In genomic region chr7:30586455-30587020, GRCm38 (mm10) we compare ENCODE assay signal across 8 mouse cellular contexts. TPM values are rescaled to one million over a fixed set of nuclear protein-coding genes. Genes with fewer than 3 reads are reported as not detected.
DNase-seq lines count a peak whose midpoint lies in the region; ATAC-seq and TF ChIP-seq lines count a peak whose summit lies in the region.

No protein-coding gene starts in this region.

- ATAC-seq in heart, embryonic 13.5 days (ENCODE audit: extremely low read depth, insufficient number of reproducible peaks, low FRiP score, low TSS enrichment): no peak
- no peak for ATAC-seq in hindbrain, embryonic 11.5 days (ENCODE audit: low FRiP score)
- no peak for ATAC-seq in midbrain, embryonic 12.5 days (ENCODE audit: low FRiP score, low read depth)
- ATAC-seq in erythroid progenitor cell, adult 5-6 weeks (replicated peaks; ENCODE audit: low FRiP score, poor library complexity, severe bottlenecking): no peak

- intact Hi-C loops in left cerebral cortex, adult 2 months (cut with DNase I): loop anchor here (5.0 to 10.0 kb wide), 4 partner anchors 41 to 371 kb away; partner anchors contain the start of genes Cox6b1, Ffar1, Tmem147 and Usf2

- no peak for DNase-seq in heart, adult 8-10 months (ENCODE audit: low spot score)
- no peak for DNase-seq in hindbrain, embryonic 11.5 days (ENCODE audit: low spot score)
- no peak for DNase-seq in left cerebral cortex, adult 2 months (ENCODE audit: extremely low spot score in 1 of 2, low spot score in 2 of 2)
- no peak for DNase-seq in layer of hippocampus, adult 9-10 months (ENCODE audit: low spot score)

- 89% methylated on average over 28 of the region's 28 CpGs for WGBS in heart, embryonic 13.5 days
- WGBS in hindbrain, embryonic 11.5 days: 93% methylated on average over 27 of the region's 28 CpGs
- 89% methylated on average over 28 of the region's 28 CpGs for WGBS in midbrain, embryonic 12.5 days

- no peaks in the 10 kb centered on the region for H3K9me3 ChIP-seq in heart, embryonic 13.5 days
- no peaks in the 10 kb centered on the region for H3K9me3 ChIP-seq in hindbrain, embryonic 11.5 days (ENCODE audit: control insufficient read depth, low read length)
- no peaks in the 10 kb centered on the region for H3K9me3 ChIP-seq in midbrain, embryonic 12.5 days

- no peak overlapping the region for H3K27ac ChIP-seq in heart, embryonic 13.5 days (replicated peaks)
- no peak overlapping the region for H3K27ac ChIP-seq in brown adipose tissue, adult 24 weeks (replicated peaks; ENCODE audit: low read depth, low read length)
- no peak overlapping the region for H3K27ac ChIP-seq in hindbrain, embryonic 11.5 days (ENCODE audit: low read depth, low read length)
- no peak overlapping the region for H3K27ac ChIP-seq in midbrain, embryonic 12.5 days (replicated peaks)
- no peak overlapping the region for H3K27ac ChIP-seq in left cerebral cortex, adult 2 months

- peaks cover 54% of the 10 kb centered on the region for H3K36me3 ChIP-seq in heart, embryonic 13.5 days
- peaks cover 13% of the 10 kb centered on the region; the same call in 1 of the 2 replicates for H3K36me3 ChIP-seq in hindbrain, embryonic 11.5 days (ENCODE audit: control insufficient read depth, insufficient read depth, low read length)
- H3K36me3 ChIP-seq in midbrain, embryonic 12.5 days: peaks cover 54% of the 10 kb centered on the region

- peak overlapping the region; percentile 96 for H3K9ac ChIP-seq in heart, embryonic 13.5 days
- H3K9ac ChIP-seq in hindbrain, embryonic 11.5 days (ENCODE audit: low read depth, low read length): no peak overlapping the region
- no peak overlapping the region for H3K9ac ChIP-seq in midbrain, embryonic 12.5 days (replicated peaks)

- peak overlapping the region; percentile 98 for H3K4me2 ChIP-seq in heart, embryonic 13.5 days
- no peak overlapping the region for H3K4me2 ChIP-seq in hindbrain, embryonic 11.5 days (replicated peaks; ENCODE audit: low read depth, low read length)
- peak overlapping the region; percentile 90 for H3K4me2 ChIP-seq in midbrain, embryonic 12.5 days (replicated peaks)

- H3K4me3 ChIP-seq in heart, embryonic 13.5 days: peak overlapping the region; percentile 80
- H3K4me3 ChIP-seq in brown adipose tissue, adult 24 weeks (ENCODE audit: insufficient read depth, low read depth, low read length): peak overlapping the region; percentile 99; the same call in 1 of the 2 replicates
- H3K4me3 ChIP-seq in hindbrain, embryonic 11.5 days (ENCODE audit: low read depth, low read length): peak overlapping the region; percentile 80
- H3K4me3 ChIP-seq in midbrain, embryonic 12.5 days: peak overlapping the region; percentile 98
- no peak overlapping the region for H3K4me3 ChIP-seq in left cerebral cortex, adult 2 months

- no peaks in the 10 kb centered on the region for H3K27me3 ChIP-seq in heart, embryonic 13.5 days (replicated peaks)
- no peaks in the 10 kb centered on the region for H3K27me3 ChIP-seq in hindbrain, embryonic 11.5 days (ENCODE audit: control insufficient read depth, insufficient read depth, low read length)
- no peaks in the 10 kb centered on the region for H3K27me3 ChIP-seq in midbrain, embryonic 12.5 days

- no peak for TF ChIP-seq CTCF in left cerebral cortex, adult 2 months (IDR thresholded peaks at IDR 0.05)

- H3K4me1 ChIP-seq in heart, embryonic 13.5 days: peaks cover 23% of the 10 kb centered on the region
- peaks cover 2% of the 10 kb centered on the region for H3K4me1 ChIP-seq in brown adipose tissue, adult 24 weeks (ENCODE audit: control insufficient read depth, insufficient read depth, insufficient read length, low read length)
- H3K4me1 ChIP-seq in hindbrain, embryonic 11.5 days (replicated peaks; ENCODE audit: control insufficient read depth, insufficient read depth, low read length): peaks cover 5% of the 10 kb centered on the region
- peaks cover 23% of the 10 kb centered on the region for H3K4me1 ChIP-seq in midbrain, embryonic 12.5 days

RNA-seq across cellular contexts. Expression of gene Kmt2b, which starts 2.0 kb away (rescaled TPM):
- polyA plus RNA-seq in heart, embryonic 13.5 days (2015; fragmentation: Nextera tagmentation; extraction: Ambion mirVana): 4.4 and 5.7 TPM in 2 replicates
- total RNA-seq in heart, adult 8-10 months (2022): 10 to 100 TPM; 14.2 to 19.6 (median 16.2) TPM
- 7.1 and 16.1 TPM in 2 replicates for polyA plus RNA-seq in brown adipose tissue, adult 24 weeks (2012; ENCODE audit: insufficient read depth, insufficient read length, missing spikeins)
- 11.1 and 13.2 TPM in 2 replicates for polyA plus RNA-seq in hindbrain, embryonic 11.5 days (2014; fragmentation: Nextera tagmentation; extraction: Ambion mirVana)
- polyA plus RNA-seq in midbrain, embryonic 12.5 days (2016; fragmentation: Nextera tagmentation; extraction: Ambion mirVana): 11.4 and 13.6 TPM in 2 replicates
- 155 and 163 TPM in 2 replicates for total RNA-seq in erythroid progenitor cell, adult 5-6 weeks (2015; ENCODE audit: low replicate concordance)
- 47.9 and 48.0 TPM in 2 replicates for total RNA-seq in erythroid progenitor cell, adult 5-6 weeks (2017; ENCODE audit: low replicate concordance)
- 10 to 100 TPM; 53.4 to 57.4 TPM for total RNA-seq in left cerebral cortex, adult 2 months (2021)

RNA-seq across cellular contexts. Expression of gene Zbtb32, which starts 12.2 kb away (rescaled TPM):
- polyA plus RNA-seq in heart, embryonic 13.5 days (2015; fragmentation: Nextera tagmentation; extraction: Ambion mirVana): 0.13 and 0.19 TPM in 2 replicates
- total RNA-seq in heart, adult 8-10 months (2022): not detected
- not detected in 2 replicates for polyA plus RNA-seq in brown adipose tissue, adult 24 weeks (2012; ENCODE audit: insufficient read depth, insufficient read length, missing spikeins)
- polyA plus RNA-seq in hindbrain, embryonic 11.5 days (2014; fragmentation: Nextera tagmentation; extraction: Ambion mirVana): 0.24 and 1.2 TPM in 2 replicates
- polyA plus RNA-seq in midbrain, embryonic 12.5 days (2016; fragmentation: Nextera tagmentation; extraction: Ambion mirVana): 0.34 and 0.47 TPM in 2 replicates
- not detected in 2 replicates for total RNA-seq in erythroid progenitor cell, adult 5-6 weeks (2015; ENCODE audit: low replicate concordance)
- total RNA-seq in erythroid progenitor cell, adult 5-6 weeks (2017; ENCODE audit: low replicate concordance): 0.39 TPM in 1 of 2 replicates, not detected in the other
- total RNA-seq in left cerebral cortex, adult 2 months (2021): not detected

RNA-seq across cellular contexts. Expression of gene Igflr1, which starts 21.3 kb away (rescaled TPM):
- polyA plus RNA-seq in heart, embryonic 13.5 days (2015; fragmentation: Nextera tagmentation; extraction: Ambion mirVana): 3.5 and 3.6 TPM in 2 replicates
- 1 to 10 TPM in 3 of 4 experiments, not detected in 1; 1.1 to 1.4 (median 1.1) TPM for total RNA-seq in heart, adult 8-10 months (2022)
- polyA plus RNA-seq in brown adipose tissue, adult 24 weeks (2012; ENCODE audit: insufficient read depth, insufficient read length, missing spikeins): not detected in 2 replicates
- 3.0 and 3.6 TPM in 2 replicates for polyA plus RNA-seq in hindbrain, embryonic 11.5 days (2014; fragmentation: Nextera tagmentation; extraction: Ambion mirVana)
- polyA plus RNA-seq in midbrain, embryonic 12.5 days (2016; fragmentation: Nextera tagmentation; extraction: Ambion mirVana): 5.9 and 8.2 TPM in 2 replicates
- total RNA-seq in erythroid progenitor cell, adult 5-6 weeks (2015; ENCODE audit: low replicate concordance): 5.4 and 24.7 TPM in 2 replicates
- total RNA-seq in erythroid progenitor cell, adult 5-6 weeks (2017; ENCODE audit: low replicate concordance): 3.3 TPM in 1 of 2 replicates, not detected in the other
- 1 to 10 TPM; 3.8 to 6.6 TPM for total RNA-seq in left cerebral cortex, adult 2 months (2021)

RNA-seq across cellular contexts. Expression of gene Psenen, which starts 23.1 kb away (rescaled TPM):
- polyA plus RNA-seq in heart, embryonic 13.5 days (2015; fragmentation: Nextera tagmentation; extraction: Ambion mirVana): 114 and 116 TPM in 2 replicates
- 10 to 100 TPM; 82.2 to 90.7 (median 88.5) TPM for total RNA-seq in heart, adult 8-10 months (2022)
- polyA plus RNA-seq in brown adipose tissue, adult 24 weeks (2012; ENCODE audit: insufficient read depth, insufficient read length, missing spikeins): 177 and 187 TPM in 2 replicates
- polyA plus RNA-seq in hindbrain, embryonic 11.5 days (2014; fragmentation: Nextera tagmentation; extraction: Ambion mirVana): 104 and 105 TPM in 2 replicates
- 130 and 144 TPM in 2 replicates for polyA plus RNA-seq in midbrain, embryonic 12.5 days (2016; fragmentation: Nextera tagmentation; extraction: Ambion mirVana)
- total RNA-seq in erythroid progenitor cell, adult 5-6 weeks (2015; ENCODE audit: low replicate concordance): 67.4 and 73.8 TPM in 2 replicates
- 32.9 and 98.7 TPM in 2 replicates for total RNA-seq in erythroid progenitor cell, adult 5-6 weeks (2017; ENCODE audit: low replicate concordance)
- total RNA-seq in left cerebral cortex, adult 2 months (2021): 10 to 100 TPM; 84.9 to 93.8 TPM

RNA-seq across cellular contexts. Expression of gene Gm49396, which starts 23.4 kb away (rescaled TPM):
- polyA plus RNA-seq in heart, embryonic 13.5 days (2015; fragmentation: Nextera tagmentation; extraction: Ambion mirVana): 7.4 and 8.4 TPM in 2 replicates
- 1 to 10 TPM in 2 of 4 experiments, under 1 TPM in 2; 0.80 to 1.6 (median 1.2) TPM for total RNA-seq in heart, adult 8-10 months (2022)
- 0.91 and 5.5 TPM in 2 replicates for polyA plus RNA-seq in brown adipose tissue, adult 24 weeks (2012; ENCODE audit: insufficient read depth, insufficient read length, missing spikeins)
- 7.8 and 9.8 TPM in 2 replicates for polyA plus RNA-seq in hindbrain, embryonic 11.5 days (2014; fragmentation: Nextera tagmentation; extraction: Ambion mirVana)
- polyA plus RNA-seq in midbrain, embryonic 12.5 days (2016; fragmentation: Nextera tagmentation; extraction: Ambion mirVana): 21.8 and 23.5 TPM in 2 replicates
- total RNA-seq in erythroid progenitor cell, adult 5-6 weeks (2015; ENCODE audit: low replicate concordance): 3.2 and 4.2 TPM in 2 replicates
- 6.8 and 7.2 TPM in 2 replicates for total RNA-seq in erythroid progenitor cell, adult 5-6 weeks (2017; ENCODE audit: low replicate concordance)
- total RNA-seq in left cerebral cortex, adult 2 months (2021): 1 to 10 TPM; 6.4 to 8.8 TPM
